Mouse (Mus musculus) layer of hippocampus, adult 2 months (tissue): ENCODE measurements around the gene Cbfa2t3. TPM values are rescaled to one million over a fixed set of nuclear protein-coding genes. Genes with fewer than 3 reads are reported as not detected.
"Not testable (repeated sequence)": the region's sequence is repeated elsewhere in the genome, so short reads cannot be mapped to it uniquely, and the experiment has no call there.

Experiments used
- DNase-seq, 2 experiments: peaks; one replicate each; pipeline ENCODE4 v3.0.0; 2022; ENCODE audit warnings: low spot score in 2 of 2
- H3K27ac ChIP-seq: fragments of 200-600 bp; 2 replicates; pipeline ENCODE4 v1.8.1; 2022
- H3K4me3 ChIP-seq: fragments of 200-600 bp; 2 replicates; pipeline ENCODE4 v1.8.1; 2022; ENCODE audit warnings: mild to moderate bottlenecking
- CTCF ChIP-seq: fragments of 200-600 bp; conservative IDR thresholded peaks from 2 replicates; pipeline ENCODE4 v1.8.1; 2022; ENCODE audit warnings: antibody characterized with exemption, mild to moderate bottlenecking, moderate library complexity
- total RNA-seq, 2 experiments: library from RNA; stranded (reverse); gene quantifications; 2 replicates each; pipeline ENCODE4 v1.2.3; 2021

Gene Cbfa2t3
- total RNA-seq, 2 experiments from 2014 or later, result 38.0 to 49.8 TPM

DNA sequence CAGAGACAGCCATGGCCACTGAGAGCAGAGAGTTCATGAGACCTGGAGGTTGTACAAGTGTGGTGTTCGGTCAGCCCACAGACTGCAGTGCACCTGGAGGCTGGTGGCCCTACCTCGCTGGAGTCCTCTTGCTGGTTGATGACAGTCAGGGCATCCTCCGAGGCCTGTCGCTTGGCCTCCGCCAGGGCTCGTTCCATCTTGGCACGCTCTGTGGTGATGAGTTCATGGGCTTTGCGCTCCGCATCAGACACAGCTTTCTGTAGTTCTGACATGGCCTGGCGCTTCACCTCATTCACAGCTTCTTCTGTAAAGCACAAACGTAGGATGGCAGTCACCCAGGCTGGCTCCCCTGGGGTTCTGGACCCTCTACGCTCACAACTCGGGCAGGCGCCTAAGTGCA, 65.7 kb downstream of the Cbfa2t3 start:
- H3K27ac ChIP-seq, result no peak overlapping the region
- no peak overlapping the region for H3K4me3 ChIP-seq
- no peak for TF ChIP-seq CTCF
- no peak for DNase-seq

GRCm38 (mm10) chr8:122632134-122632533, 66.8 kb downstream of the Cbfa2t3 start:
- not testable (repeated sequence) for H3K4me3 ChIP-seq, DNase-seq, H3K27ac ChIP-seq
- TF ChIP-seq CTCF, result peak; percentile 32

- no peak for DNase-seq
- no peak for TF ChIP-seq CTCF
- H3K27ac ChIP-seq, result no peak overlapping the region
These were observed 68.2 kb downstream of the Cbfa2t3 start for GRCm38 (mm10) chr8:122630696-122631095.

GRCm38 (mm10) chr8:122629388-122629787, 69.5 kb downstream of the Cbfa2t3 start:
- TF ChIP-seq CTCF, result no peak
- no peak overlapping the region for H3K27ac ChIP-seq

More at GRCm38 (mm10) chr8:122630696-122631095, 68.2 kb downstream of the Cbfa2t3 start:
- no peak overlapping the region for H3K4me3 ChIP-seq

GRCm38 (mm10) chr8:122626896-122627295, 72.0 kb downstream of the Cbfa2t3 start:
- TF ChIP-seq CTCF, result no peak
- no peak overlapping the region for H3K4me3 ChIP-seq
- H3K27ac ChIP-seq, result no peak overlapping the region
- DNase-seq, result no peak

More at GRCm38 (mm10) chr8:122629388-122629787, 69.5 kb downstream of the Cbfa2t3 start:
- H3K4me3 ChIP-seq, result no peak overlapping the region
- no peak for DNase-seq

- Histone ChIP-seq H3K4me3 (no peak overlapping the region), H3K27ac (no peak overlapping the region)
- DNase-seq, result no peak
- TF ChIP-seq CTCF, result no peak
These were observed 73.1 kb downstream of the Cbfa2t3 start for GRCm38 (mm10) chr8:122625811-122626210.

- no peak for TF ChIP-seq CTCF
- no peak for DNase-seq
- H3K27ac ChIP-seq, result no peak overlapping the region
- no peak overlapping the region for H3K4me3 ChIP-seq
These were observed 74.3 kb downstream of the Cbfa2t3 start for GRCm38 (mm10) chr8:122624653-122625052.

- Histone ChIP-seq H3K27ac (no peak overlapping the region), H3K4me3 (no peak overlapping the region)
- DNase-seq, result no peak
- TF ChIP-seq CTCF, result no peak
These were observed 74.9 kb downstream of the Cbfa2t3 start for GRCm38 (mm10) chr8:122623844-122624642.

DNA sequence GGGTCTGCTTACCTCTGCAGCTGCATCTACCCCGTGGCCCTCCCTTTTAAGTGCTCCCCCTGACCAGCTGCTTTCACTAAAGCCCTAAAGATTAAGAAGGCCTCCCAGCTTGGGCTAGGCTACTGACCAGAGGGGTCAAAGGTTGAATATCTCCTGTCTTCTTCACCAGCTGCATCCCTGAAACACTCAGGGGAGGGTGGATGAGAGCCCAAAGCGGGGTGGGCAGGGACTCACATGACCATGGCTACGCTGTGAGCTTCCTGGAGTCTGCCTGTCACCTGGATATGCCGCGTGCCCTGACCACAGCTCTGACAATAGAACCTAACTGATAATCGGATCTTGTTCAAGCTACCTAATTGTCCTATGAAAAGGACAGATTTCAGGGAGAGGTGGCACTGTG, 76.2 kb downstream of the Cbfa2t3 start, which contains the start of gene Pabpn1l:
Gene Pabpn1l, minus strand, starts transcription at position 13 of the 400 bp plus-strand sequence.
- DNase-seq, result no peak
- TF ChIP-seq CTCF, result no peak
- Histone ChIP-seq H3K4me3 (no peak within 1 kb of the TSS), H3K27ac (no peak within 1 kb of the TSS)

- TF ChIP-seq CTCF, result no peak
- Histone ChIP-seq H3K27ac (no peak overlapping the region), H3K4me3 (no peak overlapping the region)
- no peak for DNase-seq
These were observed 78.5 kb downstream of the Cbfa2t3 start for GRCm38 (mm10) chr8:122620446-122620845.

- Histone ChIP-seq H3K4me3 (no peak overlapping the region), H3K27ac (no peak overlapping the region)
- DNase-seq, result no peak
- TF ChIP-seq CTCF, result no peak
These were observed 80.1 kb downstream of the Cbfa2t3 start for GRCm38 (mm10) chr8:122618660-122619378.

DNA sequence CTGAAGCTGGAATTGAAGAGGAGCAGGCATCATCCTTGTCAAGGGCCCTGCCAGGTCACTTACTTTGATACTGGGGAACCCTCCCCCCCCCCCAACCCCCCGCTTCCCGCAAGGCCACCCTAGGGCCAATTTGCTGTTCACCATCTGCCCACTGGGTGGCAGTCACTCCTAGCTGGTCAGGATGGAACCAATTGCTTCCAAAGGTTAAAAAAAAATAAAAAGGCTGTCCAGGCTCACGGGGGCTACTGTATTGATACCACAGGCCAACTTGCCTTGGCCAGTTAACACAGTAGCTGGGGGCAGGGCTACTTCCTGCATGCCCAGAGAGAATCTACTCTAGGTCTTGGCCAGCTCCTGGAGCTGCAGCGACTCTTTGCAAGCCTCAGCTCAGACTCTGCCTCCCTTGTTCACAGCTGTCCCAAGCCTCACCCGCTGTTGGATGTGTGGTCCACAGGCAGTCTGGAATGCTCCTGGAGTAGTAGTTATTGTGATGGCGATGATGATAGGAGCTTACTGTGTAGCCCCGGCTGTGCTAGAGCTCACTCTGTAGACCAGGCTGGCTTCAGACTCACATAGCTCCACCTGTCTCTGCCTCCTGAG, 80.9 kb downstream of the Cbfa2t3 start:
- H3K27ac ChIP-seq, result no peak overlapping the region
- DNase-seq, result peak; percentile 32 to 80
- TF ChIP-seq CTCF, result peak; percentile 74
- no peak overlapping the region for H3K4me3 ChIP-seq

DNA sequence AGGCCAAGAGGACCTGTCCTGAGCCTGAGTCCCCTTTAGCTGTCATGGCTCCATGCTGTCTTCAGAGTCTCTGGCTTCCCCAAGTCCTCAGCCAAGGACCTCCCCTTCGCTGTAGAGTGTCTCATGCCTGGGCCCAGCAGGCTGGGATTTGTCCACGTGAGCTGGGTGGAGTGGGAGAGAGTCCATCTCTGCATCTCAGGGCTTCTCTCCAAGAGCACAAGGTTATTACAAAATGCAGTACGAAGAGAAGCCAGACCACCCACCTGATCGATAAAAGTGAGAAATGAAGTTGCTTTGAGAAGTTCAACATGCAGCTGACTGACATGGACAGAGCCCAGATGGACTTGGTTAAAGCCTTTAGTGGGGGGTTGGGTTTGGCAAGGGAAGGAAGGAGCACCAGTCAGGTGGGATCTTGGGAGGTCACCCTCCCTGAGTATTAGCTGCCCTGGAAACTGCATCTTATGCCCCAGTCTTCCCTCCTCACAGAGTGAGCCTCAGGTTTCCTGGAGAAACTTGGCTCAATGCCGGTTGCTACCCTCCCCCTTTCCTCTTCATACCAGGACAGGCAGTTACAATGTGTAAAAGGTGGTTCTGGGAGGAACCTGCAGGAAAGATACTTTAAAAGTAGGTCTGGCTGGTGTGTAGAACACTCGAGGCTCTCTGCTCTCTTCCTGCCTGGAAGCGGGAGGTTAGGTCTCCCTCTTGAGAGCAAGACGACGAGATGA, 82.6 kb downstream of the Cbfa2t3 start:
- DNase-seq, result no peak
- Histone ChIP-seq H3K27ac (no peak overlapping the region), H3K4me3 (no peak overlapping the region)
- TF ChIP-seq CTCF, result no peak
